8 mouse cellular contexts compared by ENCODE assay signal in the genomic region with DNA sequence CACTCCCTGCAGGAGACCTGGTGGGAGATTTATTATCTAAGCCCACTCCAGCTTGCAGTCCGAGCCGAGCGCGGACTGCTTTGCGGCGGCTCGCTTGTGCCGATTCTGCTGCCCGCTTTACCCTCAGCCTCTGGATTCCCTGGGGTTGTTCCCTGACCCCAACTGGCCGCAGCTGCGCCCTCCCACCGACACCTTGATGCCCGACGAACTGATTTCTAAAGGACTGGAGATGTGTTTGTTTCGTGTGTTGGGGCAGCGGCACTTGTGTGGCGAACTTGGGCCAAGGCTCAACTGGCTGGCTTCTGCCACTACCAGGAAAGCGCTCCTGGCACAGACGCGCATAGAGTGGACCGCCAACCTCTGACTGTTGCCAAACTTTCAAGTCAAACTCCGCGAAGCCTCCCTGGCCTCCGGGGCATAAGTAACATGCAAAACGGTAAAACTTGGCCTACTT. TPM values are rescaled to one million over a fixed set of nuclear protein-coding genes. Genes with fewer than 3 reads are reported as not detected.
DNase-seq lines count a peak whose midpoint lies in the region; ATAC-seq and TF ChIP-seq lines count a peak whose summit lies in the region.

No protein-coding gene starts in this region.

- WGBS in lung, embryonic 15.5 days, result 1% methylated on average over 25 of the region's 25 CpGs
- 1% methylated on average over 25 of the region's 25 CpGs for WGBS in lung, adult 2 months
- under 1% methylated on average over 25 of the region's 25 CpGs for WGBS in forebrain, embryonic 13.5 days
- 2% methylated on average over 25 of the region's 25 CpGs for WGBS in intestine, embryonic 14.5 days
- under 1% methylated on average over 25 of the region's 25 CpGs for WGBS in midbrain, embryonic 16.5 days

- peak overlapping the region; percentile 68 for H3K4me2 ChIP-seq in lung, embryonic 15.5 days
- H3K4me2 ChIP-seq in forebrain, embryonic 13.5 days, result peak overlapping the region; percentile 51
- peak overlapping the region; percentile 55 for H3K4me2 ChIP-seq in intestine, embryonic 14.5 days (ENCODE audit: low read length)
- peak overlapping the region; percentile 41 for H3K4me2 ChIP-seq in midbrain, embryonic 16.5 days (ENCODE audit: low read length)

- peaks cover 68% of the 10 kb centered on the region for H3K27me3 ChIP-seq in lung, embryonic 15.5 days
- peaks cover 76% of the 10 kb centered on the region for H3K27me3 ChIP-seq in forebrain, embryonic 13.5 days
- H3K27me3 ChIP-seq in intestine, embryonic 14.5 days (replicated peaks; ENCODE audit: control insufficient read depth, insufficient read depth, low read length), result peaks cover 52% of the 10 kb centered on the region
- peaks cover 28% of the 10 kb centered on the region for H3K27me3 ChIP-seq in midbrain, embryonic 16.5 days (ENCODE audit: control insufficient read depth, insufficient read depth, low read depth, low read length)

- H3K9ac ChIP-seq in lung, embryonic 15.5 days, result peak overlapping the region; percentile 41
- no peak overlapping the region for H3K9ac ChIP-seq in forebrain, embryonic 13.5 days
- peak overlapping the region; percentile 65 for H3K9ac ChIP-seq in intestine, embryonic 14.5 days (ENCODE audit: low read length)
- H3K9ac ChIP-seq in midbrain, embryonic 16.5 days (ENCODE audit: low read depth, low read length), result no peak overlapping the region

- H3K9me3 ChIP-seq in lung, embryonic 15.5 days, result no peaks in the 10 kb centered on the region
- no peaks in the 10 kb centered on the region for H3K9me3 ChIP-seq in forebrain, embryonic 13.5 days (replicated peaks)
- H3K9me3 ChIP-seq in intestine, embryonic 14.5 days (ENCODE audit: control insufficient read depth, low read length), result no peaks in the 10 kb centered on the region
- no peaks in the 10 kb centered on the region for H3K9me3 ChIP-seq in midbrain, embryonic 16.5 days (replicated peaks; ENCODE audit: control insufficient read depth, low read length, poor library complexity, severe bottlenecking)

- TF ChIP-seq POLR2A in lung, adult 2 months (IDR thresholded peaks at IDR 0.05; ENCODE audit: borderline replicate concordance, extremely low read depth, low read depth, low read length), result no peak

- H3K4me1 ChIP-seq in lung, embryonic 15.5 days, result peaks cover 16% of the 10 kb centered on the region; the same call in 1 of the 2 replicates
- H3K4me1 ChIP-seq in lung, adult 2 months (ENCODE audit: control insufficient read depth, insufficient read depth, low read length), result no peaks in the 10 kb centered on the region
- H3K4me1 ChIP-seq in forebrain, embryonic 13.5 days, result peaks cover 37% of the 10 kb centered on the region
- H3K4me1 ChIP-seq in intestine, embryonic 14.5 days (replicated peaks; ENCODE audit: control insufficient read depth, insufficient read depth, low read length), result no peaks in the 10 kb centered on the region
- H3K4me1 ChIP-seq in midbrain, embryonic 16.5 days (ENCODE audit: control insufficient read depth, insufficient read depth, low read length), result peaks cover 18% of the 10 kb centered on the region

- no peaks in the 10 kb centered on the region for H3K36me3 ChIP-seq in lung, embryonic 15.5 days
- no peaks in the 10 kb centered on the region for H3K36me3 ChIP-seq in forebrain, embryonic 13.5 days (ENCODE audit: poor library complexity, severe bottlenecking)
- no peaks in the 10 kb centered on the region for H3K36me3 ChIP-seq in intestine, embryonic 14.5 days (ENCODE audit: control insufficient read depth, insufficient read depth, low read length)
- no peaks in the 10 kb centered on the region for H3K36me3 ChIP-seq in midbrain, embryonic 16.5 days (ENCODE audit: control insufficient read depth, insufficient read depth, low read length)

- TF ChIP-seq CTCF in lung, adult 2 months (IDR thresholded peaks at IDR 0.05; ENCODE audit: insufficient read depth, low read length), result no peak

- no peak overlapping the region; the same call in 1 of the 2 replicates for H3K27ac ChIP-seq in lung, embryonic 15.5 days
- no peak overlapping the region for H3K27ac ChIP-seq in forebrain, embryonic 13.5 days
- H3K27ac ChIP-seq in intestine, embryonic 14.5 days (ENCODE audit: low read depth), result peak overlapping the region; percentile 88
- H3K27ac ChIP-seq in midbrain, embryonic 16.5 days (ENCODE audit: low read length), result no peak overlapping the region

- ATAC-seq in lung, embryonic 15.5 days (ENCODE audit: borderline replicate concordance, extremely low read depth, low FRiP score, low TSS enrichment), result no peak
- no peak for ATAC-seq in forebrain, embryonic 13.5 days
- no peak for ATAC-seq in intestine, embryonic 14.5 days (replicated peaks; ENCODE audit: low FRiP score, low TSS enrichment, low read depth)
- ATAC-seq in midbrain, embryonic 16.5 days, result no peak

- no peak for DNase-seq in lung, adult 2 months
- peak; percentile 84 for DNase-seq in intestine, embryonic 14.5 days (ENCODE audit: low spot score)
- DNase-seq in thymus, postnatal 36 days, result no peak
- DNase-seq in frontal cortex, postnatal 25 days (ENCODE audit: low spot score in 2 of 2), result no peak
- DNase-seq in spleen, postnatal 14 days (ENCODE audit: low spot score in 2 of 2), result no peak

- peak overlapping the region; percentile 47 for H3K4me3 ChIP-seq in lung, embryonic 15.5 days
- H3K4me3 ChIP-seq in lung, adult 2 months (replicated peaks; ENCODE audit: extremely low read depth, low read depth, low read length), result no peak overlapping the region
- H3K4me3 ChIP-seq in forebrain, embryonic 13.5 days, result peak overlapping the region; percentile 27
- peak overlapping the region; percentile 54 for H3K4me3 ChIP-seq in intestine, embryonic 14.5 days (ENCODE audit: low read depth, low read length)
- peak overlapping the region; percentile 18 for H3K4me3 ChIP-seq in midbrain, embryonic 16.5 days (ENCODE audit: low read depth, low read length)

RNA-seq across cellular contexts. Expression of gene Hpse2, which starts 3.1 kb away (rescaled TPM):
- 8.2 and 9.3 TPM in 2 replicates for polyA plus RNA-seq in lung, embryonic 15.5 days (2015; fragmentation: Nextera tagmentation; extraction: Ambion mirVana)
- 0.77 and 0.94 TPM in 2 replicates for polyA plus RNA-seq in lung, adult 2 months (2012; rRNA removed)
- polyA plus RNA-seq in forebrain, embryonic 13.5 days (2015; fragmentation: Nextera tagmentation; extraction: Ambion mirVana), result 0.79 TPM in 1 of 2 replicates, not detected in the other
- polyA plus RNA-seq in intestine, embryonic 14.5 days (2014; fragmentation: Nextera tagmentation; extraction: Ambion mirVana), result 20.3 and 24.2 TPM in 2 replicates
- polyA plus RNA-seq in midbrain, embryonic 16.5 days (2015; fragmentation: Nextera tagmentation; extraction: Ambion mirVana), result 0.21 and 0.24 TPM in 2 replicates

RNA-seq across cellular contexts. Expression of gene Cnnm1, which starts 55.2 kb away (rescaled TPM):
- polyA plus RNA-seq in lung, embryonic 15.5 days (2015; fragmentation: Nextera tagmentation; extraction: Ambion mirVana), result 0.06 and 0.10 TPM in 2 replicates
- polyA plus RNA-seq in lung, adult 2 months (2012; rRNA removed), result 0.03 and 0.06 TPM in 2 replicates
- polyA plus RNA-seq in forebrain, embryonic 13.5 days (2015; fragmentation: Nextera tagmentation; extraction: Ambion mirVana), result 0.61 and 0.65 TPM in 2 replicates
- 0.45 and 0.98 TPM in 2 replicates for polyA plus RNA-seq in intestine, embryonic 14.5 days (2014; fragmentation: Nextera tagmentation; extraction: Ambion mirVana)
- polyA plus RNA-seq in midbrain, embryonic 16.5 days (2015; fragmentation: Nextera tagmentation; extraction: Ambion mirVana), result 2.1 and 2.7 TPM in 2 replicates

Comparison
In these comparisons a context has a peak if more than half of its experiments do, and no peak if none do; other contexts are left out.
1. H3K9ac ChIP-seq: peak in lung, embryonic 15.5 days (single experiment) and intestine, embryonic 14.5 days (single experiment); none in forebrain, embryonic 13.5 days (single experiment) and midbrain, embryonic 16.5 days (single experiment).
2. Peak in every context shown above with its lines, with median percentiles within 50 percentile points of each other: H3K4me2 ChIP-seq.